Mouse (Mus musculus) hindbrain, embryonic 15.5 days (tissue): Measurements from ENCODE around the gene Camta1. TPM values are rescaled to one million over a fixed set of nuclear protein-coding genes. Genes with fewer than 3 reads are reported as not detected.
A peak's percentile ranks its signal among the peaks of the same experiment; 100 is the strongest.

Experiments used
- ATAC-seq: fragments of 200-750 bp; cut with Nextera tagmentation; 2 replicates; pipeline ENCODE4 v1.8.0; 2017; ENCODE audit warnings: low read depth, moderate number of reproducible peaks, moderate TSS enrichment; ENCODE audit not compliant: low FRiP score
- H3K27ac ChIP-seq: fragments of 300-500 bp; sonication (generic); replicated peaks from 2 replicates; pipeline ENCODE4 v1.5.1; 2015; ENCODE audit warnings: mild to moderate bottlenecking, inconsistent platforms
- H3K27me3 ChIP-seq: fragments of 300-500 bp; sonication (generic); 2 replicates; pipeline ENCODE4 v1.6.1; 2015; ENCODE audit warnings: control low read depth, inconsistent platforms
- H3K36me3 ChIP-seq: fragments of 300-500 bp; sonication (generic); 2 replicates; pipeline ENCODE4 v1.6.1; 2015; ENCODE audit warnings: control low read depth, inconsistent platforms
- H3K4me1 ChIP-seq: fragments of 300-500 bp; sonication (generic); replicated peaks from 2 replicates; pipeline ENCODE4 v1.6.1; 2015; ENCODE audit warnings: control low read depth, inconsistent platforms
- H3K4me2 ChIP-seq: fragments of 300-500 bp; sonication (generic); 2 replicates; pipeline ENCODE4 v1.6.1; 2015; ENCODE audit warnings: moderate library complexity, mild to moderate bottlenecking, inconsistent platforms
- H3K4me3 ChIP-seq: fragments of 300-500 bp; sonication (generic); 2 replicates; pipeline ENCODE4 v1.5.1; 2015; ENCODE audit warnings: mild to moderate bottlenecking, inconsistent platforms
- H3K9ac ChIP-seq: fragments of 300-500 bp; sonication (generic); 2 replicates; pipeline ENCODE4 v1.6.1; 2015; ENCODE audit warnings: inconsistent platforms
- H3K9me3 ChIP-seq: fragments of 300-500 bp; sonication (generic); 2 replicates; pipeline ENCODE4 v1.6.1; 2016; ENCODE audit warnings: control low read depth, inconsistent platforms
- WGBS: fragments of 180-500 bp; shearing (Covaris S2); methylation state at CpG from one replicate; pipeline ENCODE4 v1.1.7; 2015; 5-methylcytosine and 5-hydroxymethylcytosine counted together
- polyA plus RNA-seq: library from polyadenylated mRNA; unstranded; fragments of >200 nt; fragmentation: Nextera tagmentation; extraction: Ambion mirVana; gene quantifications from 2 replicates; pipeline ENCODE4 v1.2.1, GENCODE M21; 2015

Gene Camta1
- polyA plus RNA-seq, 1 experiment from 2014 or later: 150 TPM

DNA sequence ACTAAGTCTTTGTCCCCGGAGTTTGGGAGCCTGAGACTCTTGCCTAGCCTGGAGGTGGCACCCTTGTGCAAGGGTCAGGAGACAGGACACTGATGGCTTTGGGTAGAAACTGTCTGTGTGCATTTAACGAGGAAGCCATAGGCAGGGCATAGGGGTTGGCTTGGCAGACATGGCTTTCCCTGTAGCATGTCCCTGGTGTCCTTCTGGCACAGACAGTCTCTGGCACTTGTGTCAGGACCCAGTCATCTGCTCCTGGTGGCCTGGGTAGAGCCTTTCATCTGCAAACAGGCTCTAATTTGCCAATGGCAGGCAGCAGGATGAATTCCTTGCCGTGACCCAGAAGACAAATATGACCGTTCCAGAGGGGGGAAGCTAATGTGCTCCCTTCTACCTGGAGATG, 700.7 kb downstream of the Camta1 start:
- Histone ChIP-seq H3K36me3 (no peaks in the 10 kb centered on the region), H3K27me3 (peaks cover 24% of the 10 kb centered on the region; the same call in 1 of the 2 replicates), H3K4me2 (no peak overlapping the region), H3K9ac (no peak overlapping the region), H3K4me3 (no peak overlapping the region), H3K4me1 (peaks cover 27% of the 10 kb centered on the region), H3K27ac (no peak overlapping the region), H3K9me3 (no peaks in the 10 kb centered on the region)
- 63% methylated on average over 4 of the region's 4 CpGs for WGBS
- ATAC-seq: no peak

DNA sequence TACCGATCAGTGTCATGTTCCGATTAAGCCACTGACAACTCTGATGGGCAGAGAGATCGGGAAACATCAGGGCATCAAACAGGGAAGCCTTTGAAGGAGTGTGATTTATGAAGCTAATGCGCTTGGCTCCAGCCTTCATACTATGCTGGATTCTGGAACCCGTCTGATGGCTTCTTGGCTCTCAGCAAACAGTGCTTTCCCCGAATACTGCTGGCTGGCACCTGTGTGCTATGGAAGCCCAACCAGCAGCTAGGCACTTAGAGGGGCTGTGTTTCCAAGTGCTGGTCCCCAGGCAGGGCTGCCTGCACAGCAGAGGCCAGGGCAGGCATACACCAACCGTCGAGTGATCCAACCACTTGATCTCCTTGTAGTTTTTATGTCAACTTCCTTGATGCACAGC, 701.2 kb downstream of the Camta1 start:
- H3K4me1 ChIP-seq: peaks cover 23% of the 10 kb centered on the region
- no peaks in the 10 kb centered on the region for H3K9me3 ChIP-seq
- no peak overlapping the region for H3K4me2 ChIP-seq
- H3K9ac ChIP-seq: no peak overlapping the region
- no peak for ATAC-seq
- peaks cover 24% of the 10 kb centered on the region; the same call in 1 of the 2 replicates for H3K27me3 ChIP-seq
- 72% methylated on average over 8 of the region's 8 CpGs for WGBS
- H3K27ac ChIP-seq: no peak overlapping the region
- no peaks in the 10 kb centered on the region for H3K36me3 ChIP-seq
- H3K4me3 ChIP-seq: no peak overlapping the region

DNA sequence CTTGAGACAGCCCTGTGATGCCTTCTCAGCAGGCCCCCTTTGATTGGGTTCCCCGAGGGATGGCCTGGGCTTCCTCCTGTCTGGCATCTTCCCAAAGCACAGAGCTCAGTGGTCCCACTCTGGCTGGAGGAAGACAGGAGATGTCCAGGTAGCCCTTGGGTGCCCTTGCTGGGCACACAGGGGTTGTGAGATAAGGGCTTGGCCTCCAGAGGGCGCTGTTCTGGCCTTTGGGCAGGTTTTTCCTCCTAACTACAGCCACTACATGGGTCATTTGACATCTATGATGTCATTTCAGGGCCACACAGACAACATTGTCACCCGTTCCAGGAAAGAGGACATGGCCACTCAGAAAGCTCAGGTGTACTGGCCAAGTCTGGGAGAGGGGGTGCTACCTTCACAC, 703.4 kb downstream of the Camta1 start:
- H3K9ac ChIP-seq: no peak overlapping the region
- H3K9me3 ChIP-seq: no peaks in the 10 kb centered on the region
- H3K27ac ChIP-seq: no peak overlapping the region
- H3K36me3 ChIP-seq: no peaks in the 10 kb centered on the region
- WGBS: 59% methylated on average over 3 of the region's 3 CpGs
- no peak for ATAC-seq
- H3K4me1 ChIP-seq: peaks cover 17% of the 10 kb centered on the region
- H3K27me3 ChIP-seq: peaks cover 16% of the 10 kb centered on the region; the same call in 1 of the 2 replicates
- no peak overlapping the region for H3K4me2 ChIP-seq
- no peak overlapping the region for H3K4me3 ChIP-seq

DNA sequence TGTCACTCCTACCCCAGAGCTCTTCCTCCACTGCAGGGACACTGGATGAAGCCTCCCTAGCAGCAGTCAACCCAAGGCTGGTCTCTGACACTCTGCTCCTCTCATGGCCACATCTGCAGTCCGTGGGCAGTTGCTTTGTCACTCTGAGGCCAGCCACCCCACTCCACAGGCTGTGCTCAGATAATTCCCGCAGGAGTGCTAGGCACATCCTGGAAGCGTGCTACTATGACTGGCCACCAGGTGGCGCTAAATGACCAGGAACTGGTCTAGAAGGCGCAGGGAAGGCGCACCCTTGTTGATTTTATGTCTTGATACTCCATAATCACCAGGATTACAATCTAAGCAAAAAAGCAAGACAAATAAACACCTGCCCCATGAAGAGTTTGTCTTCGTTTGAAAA, 704.8 kb downstream of the Camta1 start:
- Histone ChIP-seq H3K9ac (no peak overlapping the region), H3K9me3 (no peaks in the 10 kb centered on the region), H3K4me2 (no peak overlapping the region), H3K27ac (no peak overlapping the region), H3K4me3 (no peak overlapping the region), H3K36me3 (no peaks in the 10 kb centered on the region), H3K27me3 (peaks cover 6% of the 10 kb centered on the region; the same call in 1 of the 2 replicates), H3K4me1 (peaks cover 29% of the 10 kb centered on the region)
- peak; percentile 51; the same call in 1 of the 2 replicates for ATAC-seq
- WGBS: under 1% methylated on average over 7 of the region's 7 CpGs

DNA sequence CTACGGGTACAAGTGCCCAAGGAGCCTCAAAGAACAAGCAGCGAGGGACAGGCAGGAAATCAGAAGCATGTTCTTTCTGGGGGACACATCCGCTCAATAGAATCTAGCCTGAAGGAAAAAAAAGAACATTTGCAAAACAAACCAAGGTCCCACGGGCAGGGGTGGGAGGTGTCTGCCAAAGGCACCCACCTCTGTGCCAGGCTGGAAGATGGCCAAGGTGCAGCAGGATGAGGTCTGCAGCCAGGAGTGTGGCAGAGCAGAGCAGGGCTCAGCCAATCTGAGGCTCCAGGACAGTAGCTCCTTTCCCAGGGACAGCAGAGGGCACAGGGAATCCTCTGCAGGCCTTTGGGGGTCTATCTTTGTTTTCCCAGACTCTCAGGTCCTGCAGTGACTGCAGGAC, 706.1 kb downstream of the Camta1 start:
- no peak for ATAC-seq
- 71% methylated on average over 4 of the region's 4 CpGs for WGBS
- H3K9ac ChIP-seq: no peak overlapping the region
- no peak overlapping the region for H3K27ac ChIP-seq
- H3K4me2 ChIP-seq: no peak overlapping the region
- H3K27me3 ChIP-seq: 0 out of 2 replicates have a peak, but pooled peaks cover 4% of the 10 kb centered on the region
- H3K4me3 ChIP-seq: no peak overlapping the region
- peaks cover 42% of the 10 kb centered on the region for H3K4me1 ChIP-seq
- no peaks in the 10 kb centered on the region for H3K9me3 ChIP-seq
- no peaks in the 10 kb centered on the region for H3K36me3 ChIP-seq

DNA sequence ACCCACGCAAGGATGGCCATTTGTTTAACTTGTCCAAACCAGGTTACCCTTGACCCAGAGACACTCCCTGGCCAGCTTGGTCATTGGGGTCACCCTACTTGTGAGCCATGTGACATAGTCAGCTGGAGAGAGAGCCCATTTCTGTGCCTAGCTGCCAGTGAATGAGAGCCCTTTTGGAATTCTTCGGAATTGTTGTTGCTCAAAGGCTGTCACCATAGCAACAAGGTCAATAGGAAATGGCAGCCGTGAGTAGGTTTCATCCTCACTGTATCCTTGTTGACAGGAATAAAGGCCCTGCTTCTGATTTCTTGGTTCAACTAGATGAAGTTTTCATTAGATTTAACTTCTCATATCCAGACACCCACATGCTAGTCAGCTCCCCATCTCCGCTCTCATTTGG, 707.4 kb downstream of the Camta1 start:
- WGBS: 23% methylated on average over 4 of the region's 4 CpGs
- Histone ChIP-seq H3K9ac (no peak overlapping the region), H3K4me1 (peaks cover 49% of the 10 kb centered on the region), H3K4me2 (no peak overlapping the region), H3K9me3 (no peaks in the 10 kb centered on the region), H3K27me3 (0 out of 2 replicates have a peak, but pooled peaks cover 2% of the 10 kb centered on the region), H3K36me3 (no peaks in the 10 kb centered on the region), H3K4me3 (no peak overlapping the region), H3K27ac (no peak overlapping the region)
- ATAC-seq: no peak

DNA sequence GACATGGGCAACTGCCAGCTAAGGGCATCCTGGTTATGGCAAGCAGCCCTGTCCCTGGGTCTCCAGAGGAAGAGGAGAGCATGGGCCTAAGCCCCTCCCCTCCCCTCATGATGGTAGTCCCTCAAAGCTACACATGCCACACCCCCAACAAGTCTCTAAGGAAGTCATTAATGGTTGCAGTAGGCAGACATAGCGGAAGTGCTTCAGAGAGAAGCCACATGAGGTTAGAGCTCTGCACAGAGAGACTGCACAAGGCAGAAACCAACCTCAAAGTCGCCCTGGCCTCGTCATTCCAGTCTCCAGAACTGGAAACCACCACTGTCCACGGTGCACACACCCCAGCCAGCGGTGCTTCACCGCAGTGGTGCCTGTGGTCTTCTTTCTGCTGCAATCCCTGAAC, 709.7 kb downstream of the Camta1 start:
- H3K9me3 ChIP-seq: no peaks in the 10 kb centered on the region
- no peak overlapping the region for H3K9ac ChIP-seq
- 0 out of 2 replicates have a peak, but pooled peaks have one; percentile 23 for ATAC-seq
- no peaks in the 10 kb centered on the region for H3K27me3 ChIP-seq
- H3K4me1 ChIP-seq: peaks cover 48% of the 10 kb centered on the region
- no peak overlapping the region for H3K4me2 ChIP-seq
- no peaks in the 10 kb centered on the region for H3K36me3 ChIP-seq
- H3K4me3 ChIP-seq: no peak overlapping the region
- H3K27ac ChIP-seq: peak overlapping the region; percentile 68
- WGBS: 76% methylated on average over 6 of the region's 6 CpGs

DNA sequence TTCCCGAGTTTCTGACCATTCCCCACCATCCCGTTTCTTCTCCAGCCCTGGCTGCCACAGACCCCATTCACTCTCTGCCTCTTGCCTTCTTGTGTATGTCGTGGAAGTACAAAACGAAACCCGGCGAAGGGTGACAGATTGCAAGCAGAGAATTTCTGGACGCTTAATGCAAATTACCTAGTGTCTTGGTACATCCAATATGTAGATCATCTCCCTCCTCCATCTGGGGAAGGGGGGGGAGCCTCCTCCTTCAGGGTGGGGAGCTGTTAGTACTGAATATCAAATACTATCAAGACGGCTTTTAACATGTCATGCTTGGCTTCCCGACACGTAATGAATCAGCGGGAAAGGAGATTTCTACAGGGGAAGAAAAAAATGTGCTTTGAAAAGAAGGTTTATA, 710.8 kb downstream of the Camta1 start:
- ATAC-seq: no peak
- H3K9me3 ChIP-seq: no peaks in the 10 kb centered on the region
- H3K27me3 ChIP-seq: 0 out of 2 replicates have a peak, but pooled peaks cover 4% of the 10 kb centered on the region
- no peak overlapping the region for H3K4me3 ChIP-seq
- no peak overlapping the region for H3K4me2 ChIP-seq
- no peak overlapping the region for H3K9ac ChIP-seq
- H3K4me1 ChIP-seq: peaks cover 46% of the 10 kb centered on the region
- WGBS: 47% methylated on average over 11 of the region's 11 CpGs
- peak overlapping the region; percentile 68 for H3K27ac ChIP-seq
- H3K36me3 ChIP-seq: no peaks in the 10 kb centered on the region

DNA sequence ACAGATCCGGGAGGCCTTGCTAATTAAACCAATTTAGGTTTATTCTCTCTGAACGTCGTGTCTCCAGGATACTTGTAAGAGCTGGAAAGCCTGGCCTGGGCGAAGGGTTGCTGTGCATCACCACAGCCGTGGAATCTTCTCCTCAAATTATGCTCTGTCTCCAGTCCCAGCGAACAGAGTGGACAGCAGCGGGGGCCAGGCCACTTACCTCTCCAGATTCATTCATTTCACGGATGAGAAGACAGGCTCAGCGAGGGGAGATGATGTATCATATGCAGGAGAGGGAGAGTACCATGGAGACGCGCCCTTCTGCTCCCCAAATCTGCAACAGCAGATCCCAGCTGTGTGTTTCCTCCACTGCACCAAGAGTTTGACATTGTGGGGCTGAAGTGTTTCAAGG, 711.6 kb downstream of the Camta1 start:
- peaks cover 46% of the 10 kb centered on the region for H3K4me1 ChIP-seq
- H3K9me3 ChIP-seq: no peaks in the 10 kb centered on the region
- 0 out of 2 replicates have a peak, but pooled peaks cover 4% of the 10 kb centered on the region for H3K27me3 ChIP-seq
- peak overlapping the region; percentile 68; the same call in 1 of the 2 replicates for H3K27ac ChIP-seq
- no peak overlapping the region for H3K4me2 ChIP-seq
- ATAC-seq: no peak
- H3K36me3 ChIP-seq: no peaks in the 10 kb centered on the region
- no peak overlapping the region for H3K4me3 ChIP-seq
- H3K9ac ChIP-seq: no peak overlapping the region
- 50% methylated on average over 11 of the region's 11 CpGs for WGBS

DNA sequence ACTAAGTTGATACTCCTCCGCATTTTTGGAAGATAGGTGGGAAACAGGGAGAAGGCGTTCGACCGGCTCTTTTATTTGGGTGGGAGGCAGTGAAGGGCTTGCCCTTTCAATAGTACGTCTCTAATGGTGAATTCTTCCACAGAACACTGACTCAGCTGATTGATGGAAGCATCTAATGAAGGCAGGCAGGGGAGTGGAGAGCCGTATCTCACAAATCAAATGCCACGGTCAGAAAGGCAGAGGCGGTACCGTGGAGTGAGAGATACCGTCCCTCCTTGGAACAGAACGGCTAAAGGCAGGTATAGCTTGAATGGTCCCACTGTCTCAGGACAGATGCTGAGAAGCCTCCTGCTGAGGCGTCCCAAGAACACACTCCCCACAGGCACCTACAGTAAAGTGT, 714.1 kb downstream of the Camta1 start:
- Histone ChIP-seq H3K4me2 (no peak overlapping the region), H3K4me1 (peaks cover 28% of the 10 kb centered on the region), H3K9ac (no peak overlapping the region), H3K9me3 (no peaks in the 10 kb centered on the region), H3K36me3 (peaks cover 11% of the 10 kb centered on the region), H3K4me3 (no peak overlapping the region), H3K27ac (no peak overlapping the region), H3K27me3 (0 out of 2 replicates have a peak, but pooled peaks cover 4% of the 10 kb centered on the region)
- no peak for ATAC-seq
- WGBS: 23% methylated on average over 12 of the region's 12 CpGs

DNA sequence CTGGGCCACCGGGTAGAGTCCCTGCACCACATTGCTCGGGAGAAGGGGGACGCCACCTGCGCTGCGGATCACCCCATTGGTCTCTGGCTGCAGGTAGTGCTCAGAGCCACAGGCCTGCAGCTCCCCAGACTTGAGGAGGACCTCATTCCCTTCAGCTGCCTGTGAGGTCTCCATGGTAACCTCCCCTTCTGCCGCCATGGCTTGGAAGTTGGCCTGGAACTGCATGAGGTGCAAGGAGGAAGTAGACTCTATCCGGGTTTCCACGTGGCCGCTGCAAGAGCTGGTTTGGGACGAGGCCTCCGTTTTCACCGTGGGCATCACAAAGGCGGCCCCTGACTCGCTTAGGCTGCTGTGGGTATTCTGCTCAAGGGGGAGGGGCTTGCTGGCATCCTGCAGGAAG, 717.6 kb downstream of the Camta1 start:
- WGBS: 88% methylated on average over 14 of the region's 14 CpGs
- Histone ChIP-seq H3K9me3 (no peaks in the 10 kb centered on the region), H3K27ac (no peak overlapping the region), H3K4me1 (peaks cover 30% of the 10 kb centered on the region), H3K27me3 (0 out of 2 replicates have a peak, but pooled peaks cover 4% of the 10 kb centered on the region), H3K36me3 (peaks cover 11% of the 10 kb centered on the region), H3K9ac (no peak overlapping the region), H3K4me2 (no peak overlapping the region), H3K4me3 (no peak overlapping the region)
- ATAC-seq: no peak

DNA sequence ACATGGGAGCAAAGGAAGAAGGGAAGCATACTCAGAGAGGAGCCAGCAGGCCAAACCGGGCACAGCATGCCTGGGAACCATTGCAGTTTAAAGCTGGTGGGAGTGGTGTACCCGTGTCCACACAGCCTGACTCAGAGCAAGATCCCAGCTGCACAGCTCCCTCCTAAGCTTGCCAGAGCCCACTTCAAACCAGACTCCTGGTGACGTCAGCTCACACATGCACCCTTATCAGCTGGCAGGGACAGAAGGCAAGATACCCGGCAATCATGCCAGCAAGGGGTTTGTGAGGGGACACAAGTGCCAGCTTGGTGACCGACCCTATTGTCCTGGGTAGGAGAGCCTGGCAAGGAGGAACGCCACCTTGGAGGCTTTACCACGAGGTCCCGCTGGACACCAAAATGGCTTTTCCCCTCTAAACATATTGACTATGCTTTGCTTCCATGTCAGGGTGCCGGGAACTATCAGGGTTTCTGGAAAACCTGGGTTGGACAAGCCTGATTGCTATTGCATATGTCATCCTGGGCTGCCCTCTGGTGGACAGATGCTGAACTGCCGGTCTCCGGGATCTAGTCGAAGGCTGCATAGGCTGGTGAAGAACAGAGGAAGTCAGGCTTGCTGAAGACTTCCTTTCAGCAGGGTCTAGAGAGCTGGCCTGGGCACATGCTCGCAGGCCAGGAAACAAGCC, 720.3 kb downstream of the Camta1 start:
- WGBS: 4% methylated on average over 13 of the region's 13 CpGs
- Histone ChIP-seq H3K27ac (peak overlapping the region; percentile 96), H3K9ac (peak overlapping the region; percentile 28; the same call in 1 of the 2 replicates), H3K4me1 (peaks cover 42% of the 10 kb centered on the region), H3K27me3 (0 out of 2 replicates have a peak, but pooled peaks cover under 1% of the 10 kb centered on the region), H3K9me3 (no peaks in the 10 kb centered on the region), H3K4me2 (peak overlapping the region; percentile 54), H3K4me3 (peak overlapping the region; percentile 26), H3K36me3 (peaks cover 11% of the 10 kb centered on the region)
- peak; percentile 63 for ATAC-seq
